In the genomic region with DNA sequence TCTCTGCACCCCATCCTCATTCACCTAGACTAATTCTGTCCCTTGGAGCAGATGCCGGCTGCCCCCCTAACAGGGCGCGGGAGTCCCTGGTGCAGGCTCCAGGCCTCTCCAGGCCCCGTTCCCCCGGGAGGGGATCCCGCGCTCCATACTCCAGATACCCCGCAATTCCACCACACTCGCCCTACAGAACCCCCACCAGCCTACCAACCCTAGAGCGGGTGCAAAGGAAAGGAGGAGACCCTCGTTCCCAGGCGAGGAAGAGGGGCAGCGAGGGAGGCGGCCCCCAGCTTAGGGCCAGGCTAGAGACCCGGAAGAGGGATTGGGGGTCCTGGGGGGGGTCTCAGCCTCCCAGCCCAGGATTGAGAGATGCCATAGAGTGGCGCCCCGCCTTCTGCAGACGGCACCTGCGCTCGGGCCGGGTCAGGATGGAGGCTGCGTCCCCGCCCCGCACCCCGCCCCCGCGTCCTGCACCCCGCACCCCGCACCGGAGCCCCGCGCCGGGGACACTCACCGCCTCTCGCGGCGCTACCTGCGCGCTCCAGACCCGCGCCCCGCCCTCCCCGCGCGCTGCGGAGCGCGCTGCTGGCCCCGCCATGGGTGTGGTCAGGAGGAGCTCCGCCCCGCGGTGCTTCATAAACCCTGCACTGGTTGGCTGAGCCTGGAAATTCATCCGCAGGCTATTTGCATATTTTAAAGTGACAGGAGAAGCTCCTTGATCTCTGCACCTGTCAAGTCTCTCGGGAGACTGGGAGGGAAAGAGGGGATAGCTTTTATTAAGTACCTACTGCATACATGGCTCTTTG, we compare ENCODE assay signal across 9 mouse cellular contexts. TPM values are rescaled to one million over a fixed set of nuclear protein-coding genes. Genes with fewer than 3 reads are reported as not detected.
DNase-seq lines count a peak whose midpoint lies in the region; ATAC-seq and TF ChIP-seq lines count a peak whose summit lies in the region.
"Had no signal": no experiment of that assay in that cellular context is flagged by ENCODE, and none has a peak within 500 bp of the region (broad histone marks: within the 10 kb centered on the region; RNA-seq: fewer than 3 reads in every experiment).

Gene Fcho1 (minus strand): TSS at position 595 of the 803 bp plus-strand sequence.

- H3K27me3 ChIP-seq in Patski, result no peaks in the 10 kb centered on the region
- no peaks in the 10 kb centered on the region for H3K27me3 ChIP-seq in forebrain, postnatal 0 days (ENCODE audit: insufficient read depth, low read length)
- H3K27me3 ChIP-seq in hindbrain, embryonic 14.5 days (ENCODE audit: control insufficient read depth, insufficient read depth, low read length), result no peaks in the 10 kb centered on the region

- DNase-seq in Patski (ENCODE audit: low read depth, low spot score), result peak; percentile 24
- peak; percentile 86 for DNase-seq in cerebellum, adult 8-10 months
- DNase-seq in forebrain, postnatal 0 days, result peak; percentile 95
- peak; percentile 91 for DNase-seq in hindbrain, embryonic 14.5 days (ENCODE audit: low spot score)
- peak; percentile 66 to 68 for DNase-seq in layer of hippocampus, postnatal 25 days (ENCODE audit: extremely low spot score in 1 of 2, low spot score in 1 of 2)
- peak; percentile 75 for DNase-seq in lung, postnatal 14 days
- peak; percentile 92 for DNase-seq in retina, embryonic 14.5 days (ENCODE audit: low spot score)
- DNase-seq in thymus, postnatal 36 days, result peak; percentile 91 to 94

- H3K36me3 ChIP-seq in forebrain, postnatal 0 days (ENCODE audit: insufficient read depth), result 0 out of 2 replicates have a peak, but pooled peaks cover 4% of the 10 kb centered on the region
- no peaks in the 10 kb centered on the region for H3K36me3 ChIP-seq in hindbrain, embryonic 14.5 days (replicated peaks; ENCODE audit: control insufficient read depth, insufficient read depth)

- peak within 1 kb of the TSS; percentile 96 for H3K9ac ChIP-seq in forebrain, postnatal 0 days
- peak within 1 kb of the TSS; percentile 96 for H3K9ac ChIP-seq in hindbrain, embryonic 14.5 days

- TF ChIP-seq CTCF in Patski (IDR thresholded peaks at IDR 0.05), result no peak
- TF ChIP-seq CTCF in forebrain, postnatal 0 days (IDR thresholded peaks at IDR 0.05; ENCODE audit: low read depth), result no peak

- H3K4me2 ChIP-seq in forebrain, postnatal 0 days (ENCODE audit: low read depth), result peak within 1 kb of the TSS; percentile 58
- peak within 1 kb of the TSS; percentile 78 for H3K4me2 ChIP-seq in hindbrain, embryonic 14.5 days (replicated peaks)

- WGBS in forebrain, postnatal 0 days, result 3% methylated on average over 52 of the region's 54 CpGs
- WGBS in hindbrain, embryonic 14.5 days, result under 1% methylated on average over 51 of the region's 54 CpGs

- H3K4me1 ChIP-seq in forebrain, postnatal 0 days (ENCODE audit: insufficient read depth), result peaks cover 15% of the 10 kb centered on the region
- peaks cover 48% of the 10 kb centered on the region for H3K4me1 ChIP-seq in hindbrain, embryonic 14.5 days (replicated peaks; ENCODE audit: control insufficient read depth, insufficient read depth, low read length)

- POLR2A ChIA-PET in Patski (lab: Charles Lee), result interaction anchor here (0.8 kb wide), 1 partner anchor 12 kb away, joined by 3 read pairs; no protein-coding TSS in a partner anchor

- H3K9me3 ChIP-seq in forebrain, postnatal 0 days (ENCODE audit: low read length), result no peaks in the 10 kb centered on the region
- no peaks in the 10 kb centered on the region for H3K9me3 ChIP-seq in hindbrain, embryonic 14.5 days (ENCODE audit: control insufficient read depth, low read length)

- H3K4me3 ChIP-seq in forebrain, postnatal 0 days (ENCODE audit: low read depth, low read length), result peak within 1 kb of the TSS; percentile 84
- peak within 1 kb of the TSS; percentile 85 for H3K4me3 ChIP-seq in hindbrain, embryonic 14.5 days (replicated peaks; ENCODE audit: low read length)
- H3K4me3 ChIP-seq: myocyte had no signal

- CTCF ChIA-PET in Patski (lab: Charles Lee), result no interaction called here

- in situ Hi-C loops in Patski (cut with MboI; ENCODE audit: low pct_unique_long_range_greater_than_20kb), result no loop called here

- peak within 1 kb of the TSS; percentile 71 for H3K27ac ChIP-seq in forebrain, postnatal 0 days (ENCODE audit: low read depth, low read length)
- H3K27ac ChIP-seq in hindbrain, embryonic 14.5 days, result peak within 1 kb of the TSS; percentile 64

- ATAC-seq in Patski, result peak; percentile 77
- ATAC-seq in forebrain, postnatal 0 days, result peak; percentile 92
- ATAC-seq in hindbrain, embryonic 14.5 days (ENCODE audit: low FRiP score), result peak; percentile 86

RNA-seq across cellular contexts. Expression of gene Fcho1, which starts in this region (rescaled TPM):
- 5.6 TPM for polyA plus RNA-seq in Patski (2021)
- 97.2 and 101 TPM in 2 replicates for total RNA-seq in forebrain, postnatal 0 days (2014; rRNA removed)
- polyA plus RNA-seq in forebrain, postnatal 0 days (2015; fragmentation: Nextera tagmentation; extraction: Ambion mirVana), result 62.4 and 68.7 TPM in 2 replicates
- polyA plus RNA-seq in hindbrain, embryonic 14.5 days (2014; fragmentation: Nextera tagmentation; extraction: Ambion mirVana), result 57.3 and 61.0 TPM in 2 replicates
- total RNA-seq in layer of hippocampus, postnatal 25 days (2021), result 100 to 1,000 TPM in 1 of 2 experiments, 10 to 100 TPM in 1; 88.0 to 106 TPM
- polyA plus RNA-seq: myocyte had no signal

Comparison
In these comparisons a context has a peak if more than half of its experiments do, and no peak if none do; other contexts are left out.
1. Peak in every context shown above with its lines: DNase-seq, ATAC-seq, H3K4me3 ChIP-seq and H3K27ac ChIP-seq.
2. DNase-seq: peak in every context shown above with its lines; median percentile 95 in forebrain, postnatal 0 days; 92 in thymus, postnatal 36 days; 92 in retina, embryonic 14.5 days; 91 in hindbrain, embryonic 14.5 days; 86 in cerebellum, adult 8-10 months; 75 in lung, postnatal 14 days; 67 in layer of hippocampus, postnatal 25 days; 24 in Patski.